Mouse (Mus musculus) lung, postnatal 25 days (tissue): ENCODE measurements around the gene Sema3e.

Experiments used
- DNase-seq: peaks from one replicate; pipeline ENCODE4 v3.0.0; 2022; ENCODE audit warnings: low spot score

The Sema3e gene

DNA sequence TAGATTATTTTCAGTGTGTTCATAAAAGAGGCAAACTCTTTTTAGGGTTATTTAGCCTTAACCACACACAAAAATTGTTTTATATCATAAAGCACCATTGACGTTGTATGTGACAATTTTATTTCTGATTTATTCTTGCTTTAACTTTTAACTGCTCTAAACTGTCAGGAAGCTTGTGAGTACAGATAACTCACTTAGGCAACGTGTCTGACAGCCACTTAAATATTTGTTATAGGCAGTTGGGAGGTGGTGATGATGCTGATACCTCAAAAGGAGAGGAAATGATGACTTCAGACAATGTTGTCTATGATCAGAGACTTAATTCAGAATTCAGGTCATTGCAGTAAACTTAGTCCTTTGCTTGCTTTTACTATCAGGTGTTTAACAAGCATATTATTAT is 181.7 kb downstream of the Sema3e start:
- no peak for DNase-seq

DNA sequence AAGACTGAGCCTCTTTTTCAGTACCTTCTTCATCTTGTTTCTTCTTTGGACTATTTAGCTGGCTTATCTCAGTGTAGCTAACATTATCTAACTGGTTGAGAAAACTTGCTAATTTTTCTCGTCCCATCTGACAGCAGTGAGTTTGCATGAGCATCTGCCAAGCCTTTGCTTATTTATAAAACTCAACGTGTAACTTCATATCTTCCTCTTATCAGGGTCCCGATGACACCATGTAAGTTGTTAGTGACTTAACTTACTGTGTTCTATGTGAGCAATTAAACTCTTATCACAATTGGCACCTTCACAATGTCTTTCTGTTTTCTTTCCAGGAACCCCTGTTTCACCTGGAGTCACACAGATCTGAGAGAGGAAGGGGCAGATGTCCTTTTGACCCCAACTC is 184.9 kb downstream of the Sema3e start:
- DNase-seq = no peak

DNA sequence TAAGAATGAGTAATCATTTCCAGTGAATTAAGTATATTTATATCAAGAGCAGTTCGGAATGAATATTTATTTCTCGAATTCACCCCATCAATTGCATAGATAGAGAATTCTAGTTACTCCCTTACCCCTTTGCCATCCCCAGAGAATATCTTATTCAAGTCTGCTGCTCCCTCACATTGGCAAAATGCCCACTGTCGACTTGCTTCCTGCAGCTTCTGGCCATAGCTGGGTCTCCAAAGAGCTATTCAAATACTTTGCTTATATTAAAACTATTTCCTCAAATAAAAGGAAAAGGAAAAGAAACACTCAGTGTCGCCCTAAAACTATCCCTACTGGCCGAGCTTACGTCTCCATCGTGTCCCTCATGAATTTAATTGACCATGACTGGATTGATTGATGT is 191.1 kb downstream of the Sema3e start:
- DNase-seq = no peak

DNA sequence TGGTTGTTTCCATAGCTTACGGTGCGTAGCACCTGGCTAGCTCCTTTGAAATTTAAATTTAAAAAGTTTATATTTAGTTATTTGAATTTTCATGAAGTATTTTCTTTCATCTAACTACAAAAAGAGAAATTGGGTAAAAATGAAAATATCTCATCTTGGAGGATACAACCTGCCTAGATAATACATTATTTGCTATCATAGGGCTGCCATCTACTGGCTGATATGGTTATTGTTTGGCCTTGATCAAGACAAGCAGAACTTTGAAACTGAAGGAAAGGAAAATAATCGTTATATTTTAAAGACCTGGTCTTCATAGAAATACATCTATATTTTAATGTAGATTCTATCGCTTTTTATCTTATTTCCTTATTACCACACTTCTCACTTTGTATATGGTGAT is 193.6 kb downstream of the Sema3e start:
- DNase-seq = no peak

DNA sequence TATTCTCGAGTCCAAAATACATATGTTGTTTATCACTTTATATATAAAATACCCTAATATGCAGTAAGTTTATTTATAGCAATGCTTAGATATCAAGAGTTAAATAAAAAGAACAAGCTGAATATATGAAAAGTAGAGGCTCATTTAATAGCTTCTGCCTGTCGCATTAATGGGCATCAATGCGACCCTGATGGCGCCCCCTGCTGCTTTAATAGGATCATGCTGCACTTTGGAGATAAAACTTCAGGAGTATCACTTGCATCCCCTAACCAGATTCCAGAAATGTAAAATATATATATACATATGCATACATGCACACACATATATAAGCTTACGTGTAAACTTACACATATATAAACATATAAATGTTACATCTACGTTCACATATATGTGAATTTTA is 199.4 kb downstream of the Sema3e start:
- no peak for DNase-seq

DNA sequence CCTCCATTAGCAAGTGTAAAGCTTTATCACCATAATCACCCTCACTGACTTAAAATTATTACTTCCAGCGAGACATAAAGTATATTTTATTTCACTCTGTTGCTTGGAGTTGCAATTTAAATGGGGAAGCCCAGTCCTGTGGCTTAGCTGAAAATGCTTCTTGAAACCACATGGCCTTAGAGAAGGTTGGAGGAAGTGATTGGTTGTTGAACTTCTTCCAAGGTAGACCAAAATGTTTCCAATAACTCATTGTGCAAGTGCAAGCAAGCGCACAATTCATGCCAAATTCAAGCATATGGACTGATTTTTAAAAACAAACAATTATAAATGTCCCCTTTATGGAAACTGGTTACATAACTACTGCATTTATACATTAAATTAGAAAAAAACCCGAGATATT is 206.0 kb downstream of the Sema3e start:
- no peak for DNase-seq

DNA sequence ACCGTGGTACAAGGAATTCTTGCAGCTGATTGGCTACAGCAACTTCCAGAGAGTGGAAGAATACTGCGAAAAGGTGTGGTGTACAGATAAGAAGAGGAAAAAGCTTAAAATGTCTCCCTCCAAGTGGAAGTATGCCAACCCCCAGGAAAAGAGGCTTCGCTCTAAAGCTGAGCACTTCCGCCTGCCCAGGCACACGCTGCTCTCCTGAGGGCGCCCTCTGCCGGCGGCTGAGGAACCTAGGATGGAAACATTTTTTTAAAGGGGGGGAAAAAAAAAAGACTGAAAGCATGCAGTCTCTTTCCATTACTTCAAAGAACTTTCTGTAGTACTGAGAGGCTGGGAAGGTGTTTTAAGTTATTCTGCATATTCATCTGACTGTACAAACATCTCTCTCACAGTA is 227.5 kb downstream of the Sema3e start:
- no peak for DNase-seq

DNA sequence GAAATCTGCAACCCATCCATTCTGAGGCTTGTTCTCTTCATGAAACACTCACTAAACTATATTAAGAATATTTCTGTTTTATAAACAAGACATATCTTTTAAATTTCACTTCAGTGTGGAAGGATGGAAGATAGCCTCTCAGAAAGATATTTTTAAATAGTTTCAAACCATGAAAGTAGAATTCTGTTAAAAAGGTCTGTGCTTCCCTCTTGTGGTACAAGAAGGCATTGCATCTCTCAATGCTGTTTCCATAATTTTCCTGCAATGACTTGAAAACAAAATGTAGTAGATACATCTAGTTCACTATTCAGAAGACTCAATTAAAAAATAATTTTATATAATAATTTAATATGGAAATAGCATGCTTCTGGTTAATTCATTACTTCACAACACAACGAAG is 228.3 kb downstream of the Sema3e start:
- DNase-seq = no peak

DNA sequence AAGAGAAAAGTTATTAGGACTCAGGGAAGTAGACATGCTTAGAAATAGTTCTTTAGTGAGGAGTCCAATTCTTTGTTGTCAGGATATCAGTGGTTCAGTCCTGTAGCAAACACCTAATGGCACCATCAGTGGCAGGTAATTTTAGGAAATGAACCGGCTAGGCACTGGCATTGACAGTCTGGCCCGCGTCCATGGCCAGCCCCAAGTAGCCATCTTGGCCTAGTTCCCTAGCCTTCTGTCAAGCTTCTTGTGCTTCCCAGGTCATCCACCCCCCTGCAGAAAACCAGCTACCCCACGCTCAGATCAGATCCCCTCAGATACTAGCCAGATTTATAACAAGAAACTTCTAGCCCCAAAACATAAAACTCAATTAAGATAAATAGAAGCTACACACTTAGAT is 235.1 kb downstream of the Sema3e start:
- no peak for DNase-seq

DNA sequence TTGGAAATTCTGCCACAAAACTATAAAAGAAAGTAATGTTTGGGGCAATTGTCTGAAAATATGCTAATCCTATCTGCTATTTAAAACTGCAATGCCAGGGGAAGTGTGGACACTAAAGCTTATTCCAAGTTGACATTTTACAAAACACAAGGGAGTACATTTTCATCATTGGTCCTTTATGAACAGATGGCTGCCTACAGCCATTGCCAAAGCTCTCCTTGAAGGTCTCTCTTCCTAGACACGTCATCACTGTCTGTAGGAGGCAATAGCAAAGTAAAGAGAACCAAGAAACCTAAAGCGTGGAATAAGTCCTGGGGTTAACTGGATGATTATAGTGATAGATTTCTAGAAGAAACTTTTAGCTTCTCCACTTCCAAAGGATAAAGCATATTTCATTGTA is 242.3 kb downstream of the Sema3e start:
- no peak for DNase-seq
